Mouse (Mus musculus): ENCODE measurements around the gene Zbtb8os. TPM values are rescaled to one million over a fixed set of nuclear protein-coding genes. Genes with fewer than 3 reads are reported as not detected.

Zbtb8os gene
- polyA plus RNA-seq (2012; rRNA removed), result 19.1 and 20.7 TPM in 2 replicates

GRCm38 (mm10) chr4:129335216-129336074 lies at the start of gene Zbtb8os, which contains the start of gene Rbbp4:
TSS of gene Zbtb8os (plus strand) at chr4:129335695.
TSS of gene Rbbp4 (minus strand) at chr4:129335370.
- H3K4me1 ChIP-seq (ENCODE audit: control insufficient read depth, insufficient read depth, low read length), result peaks cover 2% of the 10 kb centered on the region; the same call in 1 of the 2 replicates
- peaks cover 3% of the 10 kb centered on the region for H3K36me3 ChIP-seq (ENCODE audit: control insufficient read depth, insufficient read depth, low read length)
- peak within 1 kb of the TSS; percentile 99 for H3K27ac ChIP-seq (ENCODE audit: control insufficient read depth, insufficient read depth, low read depth, low read length)
- TF ChIP-seq POLR2A (IDR thresholded peaks at IDR 0.05; ENCODE audit: control insufficient read depth, low read depth, low read length), result peak; percentile 79
- TF ChIP-seq CTCF (IDR thresholded peaks at IDR 0.05; ENCODE audit: control insufficient read depth, insufficient read depth, insufficient replicate concordance, low read depth, low read length), result no peak
- H3K4me3 ChIP-seq (ENCODE audit: control insufficient read depth, low read depth, low read length), result peak within 1 kb of the TSS; percentile 88
- H3K27me3 ChIP-seq (ENCODE audit: control insufficient read depth, insufficient read depth, low read length), result no peaks in the 10 kb centered on the region

- TF ChIP-seq CTCF (IDR thresholded peaks at IDR 0.05; ENCODE audit: control insufficient read depth, insufficient read depth, insufficient replicate concordance, low read depth, low read length), result no peak
- no peak for TF ChIP-seq POLR2A (IDR thresholded peaks at IDR 0.05; ENCODE audit: control insufficient read depth, low read depth, low read length)
- Histone ChIP-seq H3K27me3 (ENCODE audit: control insufficient read depth, insufficient read depth, low read length) (no peaks in the 10 kb centered on the region), H3K4me3 (ENCODE audit: control insufficient read depth, low read depth, low read length) (no peak overlapping the region), H3K27ac (ENCODE audit: control insufficient read depth, insufficient read depth, low read depth, low read length) (peak overlapping the region; percentile 11; the same call in 1 of the 2 replicates), H3K36me3 (ENCODE audit: control insufficient read depth, insufficient read depth, low read length) (no peaks in the 10 kb centered on the region), H3K4me1 (ENCODE audit: control insufficient read depth, insufficient read depth, low read length) (peaks cover 10% of the 10 kb centered on the region)
Observed at GRCm38 (mm10) chr4:129286001-129286682, 49.4 kb upstream of the Zbtb8os start.

GRCm38 (mm10) chr4:129286683-129287471 lies 48.6 kb upstream of the Zbtb8os start:
- no peaks in the 10 kb centered on the region for H3K36me3 ChIP-seq (ENCODE audit: control insufficient read depth, insufficient read depth, low read length)
- peak overlapping the region; percentile 37; the same call in 1 of the 2 replicates for H3K27ac ChIP-seq (ENCODE audit: control insufficient read depth, insufficient read depth, low read depth, low read length)
- peaks cover 10% of the 10 kb centered on the region for H3K4me1 ChIP-seq (ENCODE audit: control insufficient read depth, insufficient read depth, low read length)
- peak overlapping the region; percentile 61 for H3K4me3 ChIP-seq (ENCODE audit: control insufficient read depth, low read depth, low read length)
- H3K27me3 ChIP-seq (ENCODE audit: control insufficient read depth, insufficient read depth, low read length), result no peaks in the 10 kb centered on the region
- TF ChIP-seq CTCF (IDR thresholded peaks at IDR 0.05; ENCODE audit: control insufficient read depth, insufficient read depth, insufficient replicate concordance, low read depth, low read length) (no peak), POLR2A (IDR thresholded peaks at IDR 0.05; ENCODE audit: control insufficient read depth, low read depth, low read length) (no peak)

GRCm38 (mm10) chr4:129287472-129287981 lies 48.0 kb upstream of the Zbtb8os start, which contains the start of gene Sync:
TSS of gene Sync (plus strand) at chr4:129287617.
- H3K27me3 ChIP-seq (ENCODE audit: control insufficient read depth, insufficient read depth, low read length), result no peaks in the 10 kb centered on the region
- H3K27ac ChIP-seq (ENCODE audit: control insufficient read depth, insufficient read depth, low read depth, low read length), result peak within 1 kb of the TSS; percentile 37; the same call in 1 of the 2 replicates
- H3K4me3 ChIP-seq (ENCODE audit: control insufficient read depth, low read depth, low read length), result peak within 1 kb of the TSS; percentile 77
- H3K36me3 ChIP-seq (ENCODE audit: control insufficient read depth, insufficient read depth, low read length), result no peaks in the 10 kb centered on the region
- H3K4me1 ChIP-seq (ENCODE audit: control insufficient read depth, insufficient read depth, low read length), result peaks cover 10% of the 10 kb centered on the region
- no peak for TF ChIP-seq POLR2A (IDR thresholded peaks at IDR 0.05; ENCODE audit: control insufficient read depth, low read depth, low read length)
- TF ChIP-seq CTCF (IDR thresholded peaks at IDR 0.05; ENCODE audit: control insufficient read depth, insufficient read depth, insufficient replicate concordance, low read depth, low read length), result no peak

- Histone ChIP-seq H3K27me3 (ENCODE audit: control insufficient read depth, insufficient read depth, low read length) (no peaks in the 10 kb centered on the region), H3K4me3 (ENCODE audit: control insufficient read depth, low read depth, low read length) (no peak overlapping the region), H3K36me3 (ENCODE audit: control insufficient read depth, insufficient read depth, low read length) (no peaks in the 10 kb centered on the region), H3K4me1 (ENCODE audit: control insufficient read depth, insufficient read depth, low read length) (peaks cover 10% of the 10 kb centered on the region), H3K27ac (ENCODE audit: control insufficient read depth, insufficient read depth, low read depth, low read length) (no peak overlapping the region)
- TF ChIP-seq CTCF (IDR thresholded peaks at IDR 0.05; ENCODE audit: control insufficient read depth, insufficient read depth, insufficient replicate concordance, low read depth, low read length) (no peak), POLR2A (IDR thresholded peaks at IDR 0.05; ENCODE audit: control insufficient read depth, low read depth, low read length) (no peak)
Observed at GRCm38 (mm10) chr4:129288067-129288466, 47.4 kb upstream of the Zbtb8os start.

GRCm38 (mm10) chr4:129289671-129290070 lies 45.8 kb upstream of the Zbtb8os start:
- Histone ChIP-seq H3K27me3 (ENCODE audit: control insufficient read depth, insufficient read depth, low read length) (no peaks in the 10 kb centered on the region), H3K36me3 (ENCODE audit: control insufficient read depth, insufficient read depth, low read length) (no peaks in the 10 kb centered on the region)
- TF ChIP-seq POLR2A (IDR thresholded peaks at IDR 0.05; ENCODE audit: control insufficient read depth, low read depth, low read length) (no peak), CTCF (IDR thresholded peaks at IDR 0.05; ENCODE audit: control insufficient read depth, insufficient read depth, insufficient replicate concordance, low read depth, low read length) (no peak)

More at GRCm38 (mm10) chr4:129289671-129290070, 45.8 kb upstream of the Zbtb8os start:
- H3K4me1 ChIP-seq (ENCODE audit: control insufficient read depth, insufficient read depth, low read length), result peaks cover 18% of the 10 kb centered on the region
- H3K27ac ChIP-seq (ENCODE audit: control insufficient read depth, insufficient read depth, low read depth, low read length), result no peak overlapping the region
- no peak overlapping the region for H3K4me3 ChIP-seq (ENCODE audit: control insufficient read depth, low read depth, low read length)
